Mouse (Mus musculus) MEL (cell line): Measurements from ENCODE around the gene Ap4s1. TPM values are rescaled to one million over a fixed set of nuclear protein-coding genes. Genes with fewer than 3 reads are reported as not detected.

ENCODE experiments used
- DNase-seq: peaks from one replicate; pipeline ENCODE4 v3.0.0; 2011; ENCODE audit warnings: low read depth, low spot score
- H3K27ac ChIP-seq: 2 replicates; pipeline ENCODE4 v1.5.1; 2012; ENCODE audit warnings: low read depth, mild to moderate bottlenecking, control low read depth, low read length, moderate library complexity; ENCODE audit not compliant: control insufficient read depth
- H3K27me3 ChIP-seq, 2 experiments: fragments of 150-350 bp in 1 of 2; sonication (generic) in 1 of 2; 2 replicates each; pipeline ENCODE4 v1.6.1; 2012; ENCODE audit warnings: low read length in 2 of 2, mild to moderate bottlenecking in 2 of 2, improper control_type of control experiment in 1 of 2, moderate library complexity in 1 of 2; ENCODE audit not compliant: insufficient read depth in 2 of 2, control insufficient read depth in 1 of 2
- H3K36me3 ChIP-seq, 2 experiments: 2 replicates each; pipeline ENCODE4 v1.6.1; 2012 to 2014; ENCODE audit warnings: low read length in 2 of 2, improper control_type of control experiment in 1 of 2, inconsistent platforms in 1 of 2, mild to moderate bottlenecking in 1 of 2; ENCODE audit not compliant: insufficient read depth in 2 of 2, control insufficient read depth in 1 of 2
- H3K4me1 ChIP-seq, 2 experiments: fragments of 150-350 bp in 1 of 2; sonication (generic) in 1 of 2; 2 replicates each; pipeline ENCODE4 v1.6.1; 2012; ENCODE audit warnings: low read length in 2 of 2, improper control_type of control experiment in 1 of 2, mild to moderate bottlenecking in 1 of 2; ENCODE audit not compliant: insufficient read depth in 2 of 2, control insufficient read depth in 1 of 2
- H3K4me3 ChIP-seq, 2 experiments: fragments of 150-350 bp in 1 of 2; sonication (generic) in 1 of 2; 2 replicates each; pipeline ENCODE4 v1.5.1; 2012; ENCODE audit warnings: low read depth in 2 of 2, low read length in 2 of 2, mild to moderate bottlenecking in 2 of 2, moderate library complexity in 2 of 2, control low read depth in 1 of 2, improper control_type of control experiment in 1 of 2; ENCODE audit not compliant: control insufficient read depth in 1 of 2, insufficient read depth in 1 of 2
- H3K79me2 ChIP-seq: 2 replicates; pipeline ENCODE4 v1.6.1; 2012; ENCODE audit warnings: mild to moderate bottlenecking, low read length, moderate library complexity; ENCODE audit not compliant: control insufficient read depth, poor library complexity, insufficient read depth
- H3K9ac ChIP-seq: 2 replicates; pipeline ENCODE4 v1.6.1; 2012; ENCODE audit warnings: low read depth, mild to moderate bottlenecking, control low read depth, low read length, moderate library complexity; ENCODE audit not compliant: control insufficient read depth, poor library complexity, severe bottlenecking
- H3K9me3 ChIP-seq: fragments of 150-350 bp; sonication (generic); replicated peaks from 2 replicates; pipeline ENCODE4 v1.6.1; 2012; ENCODE audit warnings: mild to moderate bottlenecking, low read length, improper control_type of control experiment, moderate library complexity; ENCODE audit not compliant: insufficient read depth
- BHLHE40 ChIP-seq: IDR thresholded peaks from 2 replicates; pipeline ENCODE4 v1.6.1; 2012; ENCODE audit warnings: low read depth, mild to moderate bottlenecking, inconsistent platforms, low read length, improper control_type of control experiment, borderline replicate concordance
- CHD1 ChIP-seq: IDR thresholded peaks from 2 replicates; pipeline ENCODE4 v1.6.1; 2012; ENCODE audit warnings: low read depth, mild to moderate bottlenecking, inconsistent platforms, low read length, improper control_type of control experiment
- CHD2 ChIP-seq: IDR thresholded peaks from 2 replicates; pipeline ENCODE4 v1.6.1; 2011; ENCODE audit warnings: low read length, improper control_type of control experiment
- CTCF ChIP-seq, 3 experiments: IDR thresholded peaks in 2 of 3; conservative IDR thresholded peaks in 1 of 3; 2 replicates each; pipeline ENCODE4 v1.5.1; 2011 to 2012; ENCODE audit warnings: low read length in 3 of 3, low read depth in 2 of 3, mild to moderate bottlenecking in 2 of 3, improper control_type of control experiment in 1 of 3, inconsistent platforms in 1 of 3, mixed read lengths in 1 of 3, moderate library complexity in 1 of 3; ENCODE audit not compliant: control insufficient read depth in 1 of 3, insufficient read depth in 1 of 3, poor library complexity in 1 of 3, severe bottlenecking in 1 of 3
- ELF1 ChIP-seq: IDR thresholded peaks from 2 replicates; pipeline ENCODE4 v1.6.1; 2014; ENCODE audit warnings: low read depth, mild to moderate bottlenecking, inconsistent platforms, low read length, improper control_type of control experiment, moderate library complexity
- EP300 ChIP-seq, 2 experiments: IDR thresholded peaks; 2 replicates each; pipeline ENCODE4 v1.6.1; 2011; ENCODE audit warnings: improper control_type of control experiment in 2 of 2, low read length in 2 of 2, low read depth in 1 of 2, mild to moderate bottlenecking in 1 of 2
- KAT2A ChIP-seq: conservative IDR thresholded peaks from 2 replicates; pipeline ENCODE4 v1.6.1; 2012; ENCODE audit warnings: low read depth, low read length, improper control_type of control experiment, inconsistent platforms
- MAFK ChIP-seq: IDR thresholded peaks from 2 replicates; pipeline ENCODE4 v1.6.1; 2011; ENCODE audit warnings: low read depth, mild to moderate bottlenecking, low read length, improper control_type of control experiment, borderline replicate concordance
- MYB ChIP-seq: IDR thresholded peaks from 2 replicates; pipeline ENCODE4 v1.6.1; 2011; ENCODE audit warnings: mild to moderate bottlenecking, low read depth, low read length, improper control_type of control experiment
- NELFE ChIP-seq: IDR thresholded peaks from 2 replicates; pipeline ENCODE4 v1.6.1; 2011; ENCODE audit warnings: low read depth, low read length, improper control_type of control experiment
- POLR2A ChIP-seq, 2 experiments: IDR thresholded peaks; 2 replicates each; pipeline ENCODE4 v1.6.1; 2011 to 2012; ENCODE audit warnings: low read length in 2 of 2, mild to moderate bottlenecking in 2 of 2, control low read depth in 1 of 2, improper control_type of control experiment in 1 of 2, low read depth in 1 of 2, moderate library complexity in 1 of 2; ENCODE audit not compliant: control insufficient read depth in 1 of 2, insufficient read depth in 1 of 2, poor library complexity in 1 of 2
- POLR2AphosphoS5 ChIP-seq: IDR thresholded peaks from 2 replicates; pipeline ENCODE4 v1.6.1; 2012; ENCODE audit warnings: low read depth, borderline replicate concordance, mild to moderate bottlenecking, inconsistent platforms, low read length, moderate library complexity, mixed read lengths
- RAD21 ChIP-seq: IDR thresholded peaks from 2 replicates; pipeline ENCODE4 v1.6.1; 2011; ENCODE audit warnings: mild to moderate bottlenecking, low read depth, low read length, improper control_type of control experiment
- RCOR1 ChIP-seq: IDR thresholded peaks from 2 replicates; pipeline ENCODE4 v1.6.1; 2012; ENCODE audit warnings: low read depth, mild to moderate bottlenecking, inconsistent platforms, low read length, improper control_type of control experiment
- SMC3 ChIP-seq: IDR thresholded peaks from 2 replicates; pipeline ENCODE4 v1.6.1; 2011; ENCODE audit warnings: low read depth, low read length, improper control_type of control experiment
- TCF12 ChIP-seq: IDR thresholded peaks from 2 replicates; pipeline ENCODE4 v1.6.1; 2014; ENCODE audit warnings: low read depth, mild to moderate bottlenecking, inconsistent platforms, low read length, improper control_type of control experiment, moderate library complexity
- UBTF ChIP-seq: IDR thresholded peaks from 2 replicates; pipeline ENCODE4 v1.6.1; 2012; ENCODE audit warnings: low read depth, mild to moderate bottlenecking, inconsistent platforms, low read length, improper control_type of control experiment, moderate library complexity, borderline replicate concordance; ENCODE audit not compliant: insufficient read depth
- USF1 ChIP-seq: IDR thresholded peaks from 2 replicates; pipeline ENCODE4 v1.6.1; 2014; ENCODE audit warnings: low read depth, mild to moderate bottlenecking, inconsistent platforms, low read length, improper control_type of control experiment, moderate library complexity
- USF2 ChIP-seq, 2 experiments: IDR thresholded peaks; 2 replicates each; pipeline ENCODE4 v1.6.1; 2011 to 2012; ENCODE audit warnings: improper control_type of control experiment in 2 of 2, low read length in 2 of 2, borderline replicate concordance in 1 of 2, inconsistent platforms in 1 of 2, low read depth in 1 of 2, mild to moderate bottlenecking in 1 of 2; ENCODE audit not compliant: insufficient read depth in 1 of 2
- ZC3H11A ChIP-seq: IDR thresholded peaks from 2 replicates; pipeline ENCODE4 v1.6.1; 2012; ENCODE audit warnings: low read depth, mild to moderate bottlenecking, inconsistent platforms, low read length, improper control_type of control experiment
- ZMIZ1 ChIP-seq: IDR thresholded peaks from 2 replicates; pipeline ENCODE4 v1.6.1; 2012; ENCODE audit warnings: low read depth, mild to moderate bottlenecking, inconsistent platforms, low read length, improper control_type of control experiment, moderate library complexity
- ZNF384 ChIP-seq: IDR thresholded peaks from 2 replicates; pipeline ENCODE4 v1.6.1; 2012; ENCODE audit warnings: low read depth, mild to moderate bottlenecking, inconsistent platforms, low read length, improper control_type of control experiment
- polyA plus RNA-seq, 2 experiments: library from polyadenylated mRNA; stranded (reverse) in 1 of 2; unstranded in 1 of 2; fragments of >175 nt in 1 of 2; fragments of >200 nt in 1 of 2; gene quantifications; 2 replicates each; pipeline versions ENCODE4 v1.2.1 to v1.2.4; 2012; ENCODE audit warnings: low replicate concordance in 2 of 2, low read depth in 1 of 2; ENCODE audit not compliant: insufficient read length in 2 of 2, insufficient read depth in 1 of 2, missing spikeins in 1 of 2
- total RNA-seq: library from RNA; depleted of rRNA; stranded (reverse); fragments of 300-350 nt; gene quantifications from 2 replicates; pipeline ENCODE4 v1.2.3, GENCODE M21; 2012

The Ap4s1 gene
- total and polyA plus RNA-seq, 3 experiments: 9.0 to 13.3 TPM; not detected in 1

- TF ChIP-seq ELF1: no peak
- no peak for TF ChIP-seq RCOR1
- no peak for TF ChIP-seq MAFK
- TF ChIP-seq NELFE: no peak
- TF ChIP-seq USF1: no peak
- no peak for TF ChIP-seq KAT2A
- TF ChIP-seq TCF12: no peak
- no peak for TF ChIP-seq CTCF (IDR thresholded peaks at IDR 0.05 in 2 of 3, conservative IDR thresholded peaks at IDR 0.05 in 1 of 3; ENCODE audit: control insufficient read depth in 1 of 3, insufficient read depth in 1 of 3, low read depth in 2 of 3, low read length in 3 of 3, poor library complexity in 1 of 3, severe bottlenecking in 1 of 3)
- DNase-seq: no peak
Observed at GRCm38 (mm10) chr12:51767454-51767853, 76.6 kb downstream of the Ap4s1 start.

GRCm38 (mm10) chr12:51768702-51769101, 77.9 kb downstream of the Ap4s1 start:
- no peaks in the 10 kb centered on the region for H3K79me2 ChIP-seq
- H3K27ac ChIP-seq: no peak overlapping the region
- H3K36me3 ChIP-seq: peaks cover 0 to 50% of the 10 kb centered on the region in 2 experiments; a peak in 2 of 4 replicates
- DNase-seq: no peak
- H3K27me3 ChIP-seq: no peaks in the 10 kb centered on the region
- H3K4me3 ChIP-seq: no peak overlapping the region
- no peaks in the 10 kb centered on the region for H3K4me1 ChIP-seq
- no peak overlapping the region for H3K9ac ChIP-seq
- no peaks in the 10 kb centered on the region for H3K9me3 ChIP-seq
- TF ChIP-seq ZC3H11A (no peak), POLR2A (IDR thresholded peaks at IDR 0.05; ENCODE audit: control insufficient read depth in 1 of 2, insufficient read depth in 1 of 2, low read depth in 1 of 2, low read length in 2 of 2, poor library complexity in 1 of 2) (no peak), EP300 (IDR thresholded peaks at IDR 0.05; ENCODE audit: low read depth in 1 of 2, low read length in 2 of 2) (no peak), ZNF384 (no peak), RAD21 (no peak), MAFK (no peak), UBTF (no peak)
- TF ChIP-seq, all 39 proteins: peak for 0

More at GRCm38 (mm10) chr12:51767454-51767853, 76.6 kb downstream of the Ap4s1 start:
- H3K9ac ChIP-seq: no peak overlapping the region
- no peak overlapping the region for H3K27ac ChIP-seq
- H3K36me3 ChIP-seq: peaks cover 0 to 51% of the 10 kb centered on the region in 2 experiments; a peak in 2 of 4 replicates
- H3K4me1 ChIP-seq: no peaks in the 10 kb centered on the region
- H3K4me3 ChIP-seq: no peak overlapping the region
- H3K9me3 ChIP-seq: no peaks in the 10 kb centered on the region
- no peaks in the 10 kb centered on the region for H3K27me3 ChIP-seq
- no peaks in the 10 kb centered on the region for H3K79me2 ChIP-seq

GRCm38 (mm10) chr12:51784842-51785241, 94.0 kb downstream of the Ap4s1 start:
- Histone ChIP-seq H3K27ac (no peak overlapping the region), H3K4me1 (no peaks in the 10 kb centered on the region), H3K27me3 (no peaks in the 10 kb centered on the region), H3K9ac (no peak overlapping the region), H3K4me3 (no peak overlapping the region), H3K36me3 (peaks cover 0 to 56% of the 10 kb centered on the region in 2 experiments; a peak in 2 of 4 replicates), H3K9me3 (no peaks in the 10 kb centered on the region), H3K79me2 (no peaks in the 10 kb centered on the region)
- no peak for TF ChIP-seq MYB
- TF ChIP-seq USF1: no peak
- TF ChIP-seq ZMIZ1: no peak
- TF ChIP-seq CHD2: no peak
- TF ChIP-seq BHLHE40: no peak
- TF ChIP-seq RAD21: peak; percentile 52
- peak; percentile 23; the same call in 1 of the 2 replicates for TF ChIP-seq ZC3H11A
- TF ChIP-seq USF2 (IDR thresholded peaks at IDR 0.05; ENCODE audit: borderline replicate concordance in 1 of 2, insufficient read depth in 1 of 2, low read depth in 1 of 2, low read length in 2 of 2): no peak
- TF ChIP-seq CTCF (IDR thresholded peaks at IDR 0.05 in 2 of 3, conservative IDR thresholded peaks at IDR 0.05 in 1 of 3; ENCODE audit: control insufficient read depth in 1 of 3, insufficient read depth in 1 of 3, low read depth in 2 of 3, low read length in 3 of 3, poor library complexity in 1 of 3, severe bottlenecking in 1 of 3): peak; percentile 70 to 81 (median 79)
- TF ChIP-seq NELFE: no peak
- TF ChIP-seq CHD1: no peak
- TF ChIP-seq POLR2AphosphoS5: no peak
- peak; percentile 66 for TF ChIP-seq SMC3
- peak; percentile 80 for DNase-seq
